Mouse (Mus musculus) MEL (cell line): ENCODE measurements around the gene Srgap2. TPM values are rescaled to one million over a fixed set of nuclear protein-coding genes. Genes with fewer than 3 reads are reported as not detected.

Source experiments
- DNase-seq: peaks from one replicate; pipeline ENCODE4 v3.0.0; 2011; ENCODE audit warnings: low read depth, low spot score
- H3K27ac ChIP-seq: 2 replicates; pipeline ENCODE4 v1.5.1; 2012; ENCODE audit warnings: low read depth, mild to moderate bottlenecking, control low read depth, low read length, moderate library complexity; ENCODE audit not compliant: control insufficient read depth
- H3K27me3 ChIP-seq, 2 experiments: fragments of 150-350 bp in 1 of 2; sonication (generic) in 1 of 2; 2 replicates each; pipeline ENCODE4 v1.6.1; 2012; ENCODE audit warnings: low read length in 2 of 2, mild to moderate bottlenecking in 2 of 2, improper control_type of control experiment in 1 of 2, moderate library complexity in 1 of 2; ENCODE audit not compliant: insufficient read depth in 2 of 2, control insufficient read depth in 1 of 2
- H3K36me3 ChIP-seq, 2 experiments: 2 replicates each; pipeline ENCODE4 v1.6.1; 2012 to 2014; ENCODE audit warnings: low read length in 2 of 2, improper control_type of control experiment in 1 of 2, inconsistent platforms in 1 of 2, mild to moderate bottlenecking in 1 of 2; ENCODE audit not compliant: insufficient read depth in 2 of 2, control insufficient read depth in 1 of 2
- H3K4me1 ChIP-seq, 2 experiments: fragments of 150-350 bp in 1 of 2; sonication (generic) in 1 of 2; 2 replicates each; pipeline ENCODE4 v1.6.1; 2012; ENCODE audit warnings: low read length in 2 of 2, improper control_type of control experiment in 1 of 2, mild to moderate bottlenecking in 1 of 2; ENCODE audit not compliant: insufficient read depth in 2 of 2, control insufficient read depth in 1 of 2
- H3K4me3 ChIP-seq, 2 experiments: fragments of 150-350 bp in 1 of 2; sonication (generic) in 1 of 2; 2 replicates each; pipeline ENCODE4 v1.5.1; 2012; ENCODE audit warnings: low read depth in 2 of 2, low read length in 2 of 2, mild to moderate bottlenecking in 2 of 2, moderate library complexity in 2 of 2, control low read depth in 1 of 2, improper control_type of control experiment in 1 of 2; ENCODE audit not compliant: control insufficient read depth in 1 of 2, insufficient read depth in 1 of 2
- H3K79me2 ChIP-seq: 2 replicates; pipeline ENCODE4 v1.6.1; 2012; ENCODE audit warnings: mild to moderate bottlenecking, low read length, moderate library complexity; ENCODE audit not compliant: control insufficient read depth, poor library complexity, insufficient read depth
- H3K9ac ChIP-seq: 2 replicates; pipeline ENCODE4 v1.6.1; 2012; ENCODE audit warnings: low read depth, mild to moderate bottlenecking, control low read depth, low read length, moderate library complexity; ENCODE audit not compliant: control insufficient read depth, poor library complexity, severe bottlenecking
- H3K9me3 ChIP-seq: fragments of 150-350 bp; sonication (generic); replicated peaks from 2 replicates; pipeline ENCODE4 v1.6.1; 2012; ENCODE audit warnings: mild to moderate bottlenecking, low read length, improper control_type of control experiment, moderate library complexity; ENCODE audit not compliant: insufficient read depth
- BHLHE40 ChIP-seq: IDR thresholded peaks from 2 replicates; pipeline ENCODE4 v1.6.1; 2012; ENCODE audit warnings: low read depth, mild to moderate bottlenecking, inconsistent platforms, low read length, improper control_type of control experiment, borderline replicate concordance
- CHD1 ChIP-seq: IDR thresholded peaks from 2 replicates; pipeline ENCODE4 v1.6.1; 2012; ENCODE audit warnings: low read depth, mild to moderate bottlenecking, inconsistent platforms, low read length, improper control_type of control experiment
- EP300 ChIP-seq, 2 experiments: IDR thresholded peaks; 2 replicates each; pipeline ENCODE4 v1.6.1; 2011; ENCODE audit warnings: improper control_type of control experiment in 2 of 2, low read length in 2 of 2, low read depth in 1 of 2, mild to moderate bottlenecking in 1 of 2
- ETS1 ChIP-seq: IDR thresholded peaks from 2 replicates; pipeline ENCODE4 v1.6.1; 2012; ENCODE audit warnings: low read depth, mild to moderate bottlenecking, inconsistent platforms, low read length, improper control_type of control experiment, moderate library complexity
- GATA1 ChIP-seq: IDR thresholded peaks from 2 replicates; pipeline ENCODE4 v1.6.1; 2011; ENCODE audit warnings: low read depth, low read length, improper control_type of control experiment
- HCFC1 ChIP-seq: IDR thresholded peaks from 2 replicates; pipeline ENCODE4 v1.6.1; 2012; ENCODE audit warnings: low read depth, mild to moderate bottlenecking, inconsistent platforms, low read length, improper control_type of control experiment, moderate library complexity
- MAX ChIP-seq: IDR thresholded peaks from 2 replicates; pipeline ENCODE4 v1.6.1; 2011; ENCODE audit warnings: low read length, improper control_type of control experiment
- MYB ChIP-seq: IDR thresholded peaks from 2 replicates; pipeline ENCODE4 v1.6.1; 2011; ENCODE audit warnings: mild to moderate bottlenecking, low read depth, low read length, improper control_type of control experiment
- MYC ChIP-seq: IDR thresholded peaks from 2 replicates; pipeline ENCODE4 v1.6.1; 2011; ENCODE audit warnings: low read depth, mild to moderate bottlenecking, low read length, improper control_type of control experiment, moderate library complexity
- NRF1 ChIP-seq: IDR thresholded peaks from 2 replicates; pipeline ENCODE4 v1.6.1; 2014; ENCODE audit warnings: low read depth, mild to moderate bottlenecking, inconsistent platforms, low read length, improper control_type of control experiment, moderate library complexity; ENCODE audit not compliant: poor library complexity, insufficient read depth, severe bottlenecking
- POLR2AphosphoS2 ChIP-seq: IDR thresholded peaks from 2 replicates; pipeline ENCODE4 v1.6.1; 2011; ENCODE audit warnings: low read length, improper control_type of control experiment
- POLR2AphosphoS5 ChIP-seq: IDR thresholded peaks from 2 replicates; pipeline ENCODE4 v1.6.1; 2012; ENCODE audit warnings: low read depth, borderline replicate concordance, mild to moderate bottlenecking, inconsistent platforms, low read length, moderate library complexity, mixed read lengths
- RAD21 ChIP-seq: IDR thresholded peaks from 2 replicates; pipeline ENCODE4 v1.6.1; 2011; ENCODE audit warnings: mild to moderate bottlenecking, low read depth, low read length, improper control_type of control experiment
- SIN3A ChIP-seq: IDR thresholded peaks from 2 replicates; pipeline ENCODE4 v1.6.1; 2012; ENCODE audit warnings: low read length, improper control_type of control experiment, inconsistent platforms
- TAL1 ChIP-seq: IDR thresholded peaks from 2 replicates; pipeline ENCODE4 v1.6.1; 2012; ENCODE audit warnings: mild to moderate bottlenecking, inconsistent platforms, low read length, moderate library complexity, mixed read lengths
- TBP ChIP-seq: IDR thresholded peaks from 2 replicates; pipeline ENCODE4 v1.8.0; 2011; ENCODE audit warnings: low read depth, low read length, improper control_type of control experiment
- TCF12 ChIP-seq: IDR thresholded peaks from 2 replicates; pipeline ENCODE4 v1.6.1; 2014; ENCODE audit warnings: low read depth, mild to moderate bottlenecking, inconsistent platforms, low read length, improper control_type of control experiment, moderate library complexity
- UBTF ChIP-seq: IDR thresholded peaks from 2 replicates; pipeline ENCODE4 v1.6.1; 2012; ENCODE audit warnings: low read depth, mild to moderate bottlenecking, inconsistent platforms, low read length, improper control_type of control experiment, moderate library complexity, borderline replicate concordance; ENCODE audit not compliant: insufficient read depth
- ZKSCAN1 ChIP-seq: IDR thresholded peaks from 2 replicates; pipeline ENCODE4 v1.6.1; 2012; ENCODE audit warnings: low read depth, mild to moderate bottlenecking, inconsistent platforms, low read length, improper control_type of control experiment, moderate library complexity
- ZMIZ1 ChIP-seq: IDR thresholded peaks from 2 replicates; pipeline ENCODE4 v1.6.1; 2012; ENCODE audit warnings: low read depth, mild to moderate bottlenecking, inconsistent platforms, low read length, improper control_type of control experiment, moderate library complexity
- ZNF384 ChIP-seq: IDR thresholded peaks from 2 replicates; pipeline ENCODE4 v1.6.1; 2012; ENCODE audit warnings: low read depth, mild to moderate bottlenecking, inconsistent platforms, low read length, improper control_type of control experiment
- polyA plus RNA-seq, 2 experiments: library from polyadenylated mRNA; stranded (reverse) in 1 of 2; unstranded in 1 of 2; fragments of >175 nt in 1 of 2; fragments of >200 nt in 1 of 2; gene quantifications; 2 replicates each; pipeline versions ENCODE4 v1.2.1 to v1.2.4; 2012; ENCODE audit warnings: low replicate concordance in 2 of 2, low read depth in 1 of 2; ENCODE audit not compliant: insufficient read length in 2 of 2, insufficient read depth in 1 of 2, missing spikeins in 1 of 2
- total RNA-seq: library from RNA; depleted of rRNA; stranded (reverse); fragments of 300-350 nt; gene quantifications from 2 replicates; pipeline ENCODE4 v1.2.3, GENCODE M21; 2012

Gene Srgap2
- total and polyA plus RNA-seq, 3 experiments = 9.0 to 25.3 TPM; not detected in 1

- H3K79me2 ChIP-seq = no peaks in the 10 kb centered on the region
- no peaks in the 10 kb centered on the region for H3K9me3 ChIP-seq
- H3K36me3 ChIP-seq = no peaks in the 10 kb centered on the region; a peak in 1 of 4 replicates
- H3K4me1 ChIP-seq = peaks cover 0 to under 1% of the 10 kb centered on the region in 2 experiments; a peak in 1 of 4 replicates
- no peak overlapping the region for H3K9ac ChIP-seq
- no peaks in the 10 kb centered on the region for H3K27me3 ChIP-seq
- no peak for TF ChIP-seq ETS1
- no peak for TF ChIP-seq RAD21
- no peak for TF ChIP-seq ZMIZ1
- no peak for TF ChIP-seq ZNF384
- no peak for TF ChIP-seq UBTF
- TF ChIP-seq CHD1 = no peak
- TF ChIP-seq POLR2AphosphoS5 = no peak
- TF ChIP-seq MAX = no peak
- no peak for TF ChIP-seq GATA1
- no peak for TF ChIP-seq MYB
- TF ChIP-seq ZKSCAN1 = no peak
- no peak for TF ChIP-seq SIN3A
- TF ChIP-seq HCFC1 = no peak
- TF ChIP-seq TCF12 = no peak
- TF ChIP-seq EP300 (IDR thresholded peaks at IDR 0.05; ENCODE audit: low read depth in 1 of 2, low read length in 2 of 2) = no peak
- no peak for TF ChIP-seq TAL1
- TF ChIP-seq BHLHE40 = no peak
- TF ChIP-seq POLR2AphosphoS2 = no peak
- TF ChIP-seq MYC = no peak
- H3K4me3 ChIP-seq = no peak overlapping the region
- H3K27ac ChIP-seq = no peak overlapping the region
- DNase-seq = no peak
These were observed 175.7 kb downstream of the Srgap2 start for GRCm38 (mm10) chr1:131351436-131351835.

GRCm38 (mm10) chr1:131349993-131350510, 177.1 kb downstream of the Srgap2 start:
- H3K9me3 ChIP-seq = no peaks in the 10 kb centered on the region
- no peaks in the 10 kb centered on the region; a peak in 1 of 4 replicates for H3K36me3 ChIP-seq
- no peak overlapping the region for H3K27ac ChIP-seq
- H3K27me3 ChIP-seq = no peaks in the 10 kb centered on the region
- H3K9ac ChIP-seq = no peak overlapping the region
- no peak for DNase-seq
- TF ChIP-seq BHLHE40 (no peak), NRF1 (no peak), EP300 (IDR thresholded peaks at IDR 0.05; ENCODE audit: low read depth in 1 of 2, low read length in 2 of 2) (no peak), TCF12 (no peak), TBP (no peak), ETS1 (no peak), MYB (no peak), ZKSCAN1 (no peak), MAX (no peak)
- TF ChIP-seq, all 39 proteins: peak for 0
- Histone ChIP-seq H3K4me3 (no peak overlapping the region), H3K4me1 (no peaks in the 10 kb centered on the region), H3K79me2 (no peaks in the 10 kb centered on the region)
